Mouse (Mus musculus) cerebellum, adult 2 months (tissue): ENCODE results near the gene L3mbtl4.

Source experiments
- CTCF ChIP-seq: fragments of 200-500 bp; IDR thresholded peaks from 2 replicates; pipeline ENCODE4 v1.5.1; 2011; ENCODE audit warnings: low read depth, mild to moderate bottlenecking, control low read depth, low read length, moderate library complexity, borderline replicate concordance; ENCODE audit not compliant: insufficient read depth
- POLR2A ChIP-seq: fragments of 200-500 bp; IDR thresholded peaks from 2 replicates; pipeline ENCODE4 v1.6.1; 2011; ENCODE audit warnings: low read length, control low read depth, borderline replicate concordance; ENCODE audit not compliant: insufficient read depth

GRCm38 (mm10) chr17:68560264-68560663 is 286.7 kb downstream of the L3mbtl4 start:
- TF ChIP-seq POLR2A = no peak
- TF ChIP-seq CTCF = no peak
